Mouse (Mus musculus): ENCODE data around the gene 1700088E04Rik.

- no peak for TF ChIP-seq CTCF (IDR thresholded peaks at IDR 0.05; ENCODE audit: low read depth, low read length)
- no peak for TF ChIP-seq POLR2A (IDR thresholded peaks at IDR 0.05; ENCODE audit: borderline replicate concordance, low read depth, low read length)
Observed at GRCm38 (mm10) chr15:79101531-79101930, 39.5 kb downstream of the 1700088E04Rik start.

Measured in bone marrow macrophage, adult 2 months (primary cell).